Mouse (Mus musculus) bone marrow macrophage, adult 2 months (primary cell): ENCODE data around the gene Gm49486. TPM values are rescaled to one million over a fixed set of nuclear protein-coding genes. Genes with fewer than 3 reads are reported as not detected.

Experiments used
- H3K27ac ChIP-seq: 2 replicates; pipeline ENCODE4 v1.5.1; 2012; ENCODE audit warnings: low read depth, low read length; ENCODE audit not compliant: insufficient read depth
- H3K4me1 ChIP-seq: 2 replicates; pipeline ENCODE4 v1.6.1; 2012; ENCODE audit warnings: low read length; ENCODE audit not compliant: control insufficient read depth, insufficient read depth
- H3K4me3 ChIP-seq: 2 replicates; pipeline ENCODE4 v1.5.1; 2012; ENCODE audit warnings: mild to moderate bottlenecking, low read length, moderate library complexity; ENCODE audit not compliant: insufficient read depth
- CTCF ChIP-seq: IDR thresholded peaks from 2 replicates; pipeline ENCODE4 v1.5.1; 2012; ENCODE audit warnings: low read depth, mild to moderate bottlenecking, low read length, moderate library complexity
- POLR2A ChIP-seq: IDR thresholded peaks from 2 replicates; pipeline ENCODE4 v1.6.1; 2012; ENCODE audit warnings: mild to moderate bottlenecking, low read depth, low read length, borderline replicate concordance
- polyA plus RNA-seq: library from polyadenylated mRNA; stranded (reverse); fragments of >200 nt; gene quantifications from 2 replicates; pipeline ENCODE4 v1.2.4, GENCODE M21; 2012; ENCODE audit not compliant: missing spikeins, insufficient read depth, insufficient read length

Gm49486 gene
- polyA plus RNA-seq, 1 experiment, result not detected

DNA sequence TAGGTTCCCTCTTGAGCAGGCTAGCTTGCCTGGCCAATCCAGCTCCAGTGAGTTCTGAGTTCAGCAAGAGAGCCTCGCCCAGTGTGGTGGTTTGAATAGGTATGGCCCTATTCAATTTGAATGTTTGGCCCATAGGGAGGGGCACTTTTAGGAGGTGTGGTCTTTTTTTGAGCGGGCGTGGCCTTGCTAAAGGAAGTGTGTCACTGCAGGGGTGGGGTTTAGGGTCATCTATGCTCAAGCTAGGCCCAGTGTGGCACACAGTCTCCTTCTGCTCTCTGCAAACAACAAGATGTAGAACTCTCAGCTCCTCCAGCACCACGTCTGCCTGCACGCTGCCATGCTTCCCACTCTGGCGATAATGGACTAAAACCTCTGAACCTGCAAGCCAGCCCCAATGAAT is 34.5 kb downstream of the Gm49486 start:
- no peak for TF ChIP-seq POLR2A
- TF ChIP-seq CTCF, result no peak
- no peak overlapping the region for H3K4me3 ChIP-seq
- H3K4me1 ChIP-seq, result peaks cover 10% of the 10 kb centered on the region
- no peak overlapping the region for H3K27ac ChIP-seq

GRCm38 (mm10) chr15:79265384-79265783 is 36.2 kb downstream of the Gm49486 start:
- peaks cover 13% of the 10 kb centered on the region for H3K4me1 ChIP-seq
- TF ChIP-seq POLR2A (no peak), CTCF (no peak)
- H3K4me3 ChIP-seq, result no peak overlapping the region
- H3K27ac ChIP-seq, result no peak overlapping the region

DNA sequence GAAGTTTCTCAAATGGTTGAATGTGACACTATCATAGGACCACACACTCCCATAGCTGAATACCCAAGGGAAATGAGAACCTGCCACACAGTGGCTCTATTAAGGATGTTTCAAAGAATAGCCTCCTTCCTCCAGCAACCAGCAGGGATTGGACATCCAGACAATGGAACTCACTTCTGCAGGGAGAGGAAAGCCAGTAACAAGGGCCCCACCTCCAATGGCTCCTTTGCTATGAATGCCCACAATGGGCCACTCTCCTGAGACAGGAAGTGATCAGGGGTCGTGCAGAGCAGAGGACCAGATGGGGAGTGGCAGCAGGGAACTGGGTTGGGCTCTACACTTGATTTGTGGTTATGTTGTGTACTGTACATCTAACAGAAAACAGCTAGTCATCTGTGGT is 39.3 kb downstream of the Gm49486 start:
- Histone ChIP-seq H3K4me3 (no peak overlapping the region), H3K27ac (no peak overlapping the region), H3K4me1 (peaks cover 16% of the 10 kb centered on the region)
- no peak for TF ChIP-seq CTCF
- TF ChIP-seq POLR2A, result no peak

DNA sequence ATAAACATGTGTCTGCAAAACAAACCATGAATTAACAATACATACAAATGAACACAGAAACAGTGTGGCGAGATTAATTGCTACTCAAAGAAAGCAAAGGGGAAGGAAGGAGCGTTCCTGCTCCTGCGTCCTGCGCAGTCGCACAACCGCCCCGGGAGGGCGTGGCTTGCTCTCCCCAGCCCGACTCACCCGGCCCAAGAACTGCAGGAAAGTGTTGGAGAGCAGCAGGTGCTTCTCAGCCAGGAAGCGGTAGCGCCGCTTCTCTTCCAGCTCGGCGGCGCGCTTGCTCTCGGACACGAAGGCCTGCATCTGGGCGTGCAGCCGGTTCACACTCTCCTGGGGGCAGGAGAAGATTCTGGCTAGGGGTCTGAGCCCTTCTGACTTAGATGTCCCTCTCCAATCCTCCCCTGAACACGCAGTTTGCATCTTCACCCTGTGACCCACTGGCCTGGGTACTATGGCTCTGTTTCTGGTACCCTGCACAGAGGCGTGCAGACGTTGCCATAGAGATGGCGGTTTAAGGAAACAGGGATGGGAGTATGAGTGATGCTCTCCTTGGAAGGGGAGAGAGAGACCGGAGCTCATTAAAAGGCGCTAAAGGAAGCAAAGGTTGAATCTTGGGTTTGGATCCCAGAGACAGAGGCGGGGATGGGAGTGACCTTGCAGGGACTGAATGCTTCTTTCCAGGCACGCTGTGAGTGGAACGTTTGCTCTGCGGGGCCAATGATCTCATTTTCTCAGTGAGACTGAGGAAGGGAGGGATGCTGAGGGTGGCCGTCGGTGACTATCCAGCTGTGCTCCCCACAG is 41.3 kb downstream of the Gm49486 start:
- Histone ChIP-seq H3K4me1 (peaks cover 16% of the 10 kb centered on the region), H3K4me3 (peak overlapping the region; percentile 60), H3K27ac (no peak overlapping the region)
- no peak for TF ChIP-seq POLR2A
- TF ChIP-seq CTCF, result no peak

GRCm38 (mm10) chr15:79271124-79271746 is 42.0 kb downstream of the Gm49486 start:
- no peak overlapping the region for H3K27ac ChIP-seq
- peak overlapping the region; percentile 60 for H3K4me3 ChIP-seq
- peak; percentile 63 for TF ChIP-seq CTCF
- TF ChIP-seq POLR2A, result no peak
- peaks cover 16% of the 10 kb centered on the region for H3K4me1 ChIP-seq

DNA sequence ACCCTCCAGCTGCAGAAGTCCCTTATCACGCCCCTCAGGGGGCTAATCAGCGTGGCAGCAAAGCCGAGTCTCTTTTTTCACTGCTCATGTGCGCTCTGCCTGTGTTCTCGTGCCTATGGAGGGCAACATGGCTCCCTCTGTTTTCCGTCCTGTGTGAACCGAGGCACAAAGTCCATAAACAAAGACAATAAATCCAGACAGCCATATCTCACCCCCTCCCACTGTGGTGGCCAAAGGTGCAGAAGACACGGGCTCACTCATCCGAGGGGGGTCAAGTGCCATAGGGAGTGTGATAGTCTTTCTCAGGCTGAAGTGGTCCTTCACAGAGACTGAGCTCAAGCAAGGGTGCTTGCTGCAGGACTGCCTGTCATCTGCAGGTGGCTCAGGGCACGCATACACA is 43.8 kb downstream of the Gm49486 start:
- H3K4me3 ChIP-seq, result no peak overlapping the region
- H3K4me1 ChIP-seq, result peaks cover 5% of the 10 kb centered on the region; the same call in 1 of the 2 replicates
- TF ChIP-seq POLR2A (no peak), CTCF (no peak)
- no peak overlapping the region for H3K27ac ChIP-seq

- Histone ChIP-seq H3K27ac (no peak overlapping the region), H3K4me3 (no peak overlapping the region), H3K4me1 (peaks cover 11% of the 10 kb centered on the region)
- TF ChIP-seq POLR2A (no peak), CTCF (no peak)
Measured at GRCm38 (mm10) chr15:79277728-79278127, 48.5 kb downstream of the Gm49486 start.

GRCm38 (mm10) chr15:79280209-79280608 is 51.0 kb downstream of the Gm49486 start:
- H3K27ac ChIP-seq, result no peak overlapping the region
- peaks cover 11% of the 10 kb centered on the region for H3K4me1 ChIP-seq
- TF ChIP-seq CTCF (peak; percentile 54; the same call in 1 of the 2 replicates), POLR2A (no peak)
- no peak overlapping the region for H3K4me3 ChIP-seq

DNA sequence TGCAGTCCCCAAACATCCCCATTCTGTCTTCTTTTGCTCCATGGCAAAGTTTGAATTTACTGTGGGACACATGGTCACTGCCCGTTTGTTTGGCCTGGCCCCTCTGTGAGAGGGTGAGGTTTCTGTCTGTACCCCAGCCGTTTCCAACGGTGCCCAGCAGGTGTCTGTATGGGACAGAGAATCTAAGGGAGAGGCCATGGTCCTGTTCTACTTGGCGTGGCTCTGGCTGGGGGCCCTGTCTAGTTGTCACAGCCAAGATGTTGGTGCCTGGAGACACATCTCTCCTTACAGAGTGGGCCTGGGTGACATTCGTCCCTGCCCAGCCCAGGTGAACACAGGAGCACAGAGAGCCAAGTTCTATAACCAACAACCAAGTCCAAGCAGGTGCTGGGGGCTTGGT is 51.7 kb downstream of the Gm49486 start:
- peaks cover 11% of the 10 kb centered on the region for H3K4me1 ChIP-seq
- H3K27ac ChIP-seq, result no peak overlapping the region
- H3K4me3 ChIP-seq, result no peak overlapping the region
- no peak for TF ChIP-seq POLR2A
- no peak for TF ChIP-seq CTCF

- Histone ChIP-seq H3K27ac (no peak overlapping the region), H3K4me3 (no peak overlapping the region), H3K4me1 (peaks cover 11% of the 10 kb centered on the region)
- no peak for TF ChIP-seq CTCF
- no peak for TF ChIP-seq POLR2A
Measured at GRCm38 (mm10) chr15:79281389-79281788, 52.2 kb downstream of the Gm49486 start.

DNA sequence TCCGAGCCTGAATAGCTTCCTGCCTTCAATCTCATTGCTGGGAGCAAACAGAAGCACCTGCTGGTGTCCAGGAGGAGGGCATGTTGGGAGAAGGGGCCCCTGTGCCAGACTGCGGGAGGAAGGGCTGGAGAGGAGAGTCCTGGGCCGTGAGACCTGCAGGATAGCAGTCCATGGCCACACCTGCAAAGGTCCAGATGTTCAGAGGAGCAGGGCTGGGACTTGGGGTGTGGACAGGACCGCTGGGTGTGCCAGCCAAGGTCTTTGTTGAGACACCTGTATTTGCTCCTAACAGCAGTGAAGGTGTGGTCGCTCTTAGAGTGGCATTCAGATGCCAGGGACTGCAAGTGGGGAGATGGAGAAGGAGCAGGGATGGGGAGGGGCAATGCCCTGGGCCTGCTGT is 53.2 kb downstream of the Gm49486 start:
- H3K27ac ChIP-seq, result no peak overlapping the region
- H3K4me1 ChIP-seq, result peaks cover 11% of the 10 kb centered on the region
- no peak overlapping the region for H3K4me3 ChIP-seq
- TF ChIP-seq CTCF (no peak), POLR2A (no peak)
